Mouse (Mus musculus) gastrocnemius, adult 8-10 months (tissue): ENCODE measurements around the gene Shc3. TPM values are rescaled to one million over a fixed set of nuclear protein-coding genes. Genes with fewer than 3 reads are reported as not detected.

Experiments used
- DNase-seq, 2 experiments: peaks; one replicate each; pipeline ENCODE4 v3.0.0; 2022; ENCODE audit warnings: low spot score in 2 of 2
- total RNA-seq, 4 experiments: library from RNA; stranded (reverse); gene quantifications; 2 replicates each; pipeline ENCODE4 v1.2.4; 2022

Gene Shc3
- total RNA-seq, result 1 to 10 TPM in 2 of 4 experiments, under 1 TPM in 2; 0.75 to 1.1 (median 1.0) TPM

DNA sequence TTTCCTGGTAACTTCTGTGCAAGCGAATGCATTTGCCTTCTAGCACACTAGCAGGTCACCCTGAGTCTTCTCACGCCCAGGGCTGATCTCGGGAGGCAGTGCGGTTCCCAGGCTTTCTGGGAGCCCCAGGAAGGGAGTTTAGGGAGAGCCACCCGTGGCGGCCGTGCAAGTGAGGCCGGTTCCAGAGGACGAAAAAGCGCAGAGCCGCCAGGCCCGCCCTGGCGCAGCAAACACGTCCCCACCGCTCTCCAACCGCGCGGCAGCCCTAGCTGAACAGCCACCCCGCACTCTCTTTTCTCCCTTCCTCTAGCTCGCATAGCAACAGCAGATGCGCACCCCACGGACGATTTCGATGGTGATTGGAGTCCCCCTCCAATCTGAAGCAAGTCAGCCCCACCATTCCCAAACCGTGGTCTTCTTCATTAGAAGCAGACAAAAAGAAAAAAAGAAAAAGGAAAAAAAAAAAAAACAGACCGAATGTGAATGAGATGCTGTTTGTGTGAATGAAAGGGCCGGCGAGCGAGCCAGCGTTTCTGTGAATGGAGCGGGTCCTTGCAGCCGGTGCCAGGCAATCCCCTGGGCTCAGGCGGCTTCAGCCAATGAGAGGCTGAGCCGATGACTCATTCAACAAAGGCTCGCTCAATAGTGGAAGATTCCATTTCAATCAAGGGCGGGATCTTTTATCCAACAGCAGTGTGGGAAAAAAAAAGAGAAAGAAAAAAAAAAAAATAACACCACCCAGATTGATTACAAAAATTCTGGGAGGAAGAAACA, at the start of gene Shc3:
TSS of gene Shc3 (minus strand) at position 509 of the 774 bp plus-strand sequence.
- peak in 1 of 2 experiments; percentile 39 for DNase-seq

DNA sequence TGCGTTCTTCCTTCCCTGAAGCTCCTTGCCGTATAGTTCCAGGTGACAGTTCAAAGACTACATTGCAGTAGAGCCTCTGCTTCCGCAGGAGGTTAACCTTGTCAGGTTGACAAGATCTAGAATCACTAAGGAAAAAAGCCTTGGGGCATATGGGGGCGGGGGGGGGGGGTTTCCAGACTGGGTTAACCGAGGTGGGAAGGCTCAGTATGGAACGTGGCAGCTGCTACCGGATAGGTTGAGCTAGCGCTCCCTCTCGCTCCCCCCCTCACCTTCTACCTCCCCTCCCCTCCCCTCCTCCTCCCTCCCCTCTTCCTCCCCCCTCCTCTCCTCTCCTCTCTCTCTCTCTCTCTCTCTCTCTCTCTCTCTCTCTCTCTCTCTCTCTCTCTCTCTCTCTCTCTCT, 49.4 kb upstream of the Shc3 start:
- DNase-seq, result no peak

DNA sequence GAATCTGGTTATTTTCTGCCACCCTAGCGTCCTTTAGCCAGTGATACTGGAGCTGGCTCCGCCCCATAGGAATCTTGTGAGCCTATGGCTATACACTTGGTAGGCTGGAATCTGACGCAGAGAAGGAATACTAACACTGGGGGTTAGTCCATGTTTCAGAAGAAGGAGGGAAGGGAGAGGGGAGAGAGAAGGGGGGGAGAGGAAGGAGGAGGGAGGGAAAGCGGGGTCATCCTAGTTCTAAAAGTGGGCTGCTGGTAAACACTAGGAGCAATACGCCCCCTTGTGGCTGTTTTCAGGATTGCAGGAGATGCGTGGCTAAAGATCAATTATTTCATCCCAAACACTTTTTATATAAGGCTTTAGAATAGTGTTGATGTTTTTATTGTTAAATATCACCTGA, 48.6 kb upstream of the Shc3 start:
- peak in 1 of 2 experiments; percentile 10 for DNase-seq

DNA sequence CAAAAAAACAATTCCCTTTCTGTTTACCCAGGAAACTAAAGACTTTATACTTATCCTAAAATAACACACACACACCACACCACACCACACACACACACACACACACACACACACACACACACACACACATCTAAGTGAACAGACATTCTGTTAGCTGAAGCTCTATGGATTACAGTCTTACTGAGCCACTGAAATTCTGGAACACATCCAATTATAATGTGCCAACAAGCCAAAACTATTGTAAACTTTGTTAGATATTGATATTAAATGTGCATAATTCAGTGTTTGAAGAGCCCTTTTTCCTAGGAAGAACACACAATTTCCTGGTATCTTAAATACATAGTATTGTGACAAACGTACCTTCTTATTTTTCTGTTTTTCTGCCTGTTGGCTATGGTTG, 48.1 kb upstream of the Shc3 start:
- no peak for DNase-seq

DNA sequence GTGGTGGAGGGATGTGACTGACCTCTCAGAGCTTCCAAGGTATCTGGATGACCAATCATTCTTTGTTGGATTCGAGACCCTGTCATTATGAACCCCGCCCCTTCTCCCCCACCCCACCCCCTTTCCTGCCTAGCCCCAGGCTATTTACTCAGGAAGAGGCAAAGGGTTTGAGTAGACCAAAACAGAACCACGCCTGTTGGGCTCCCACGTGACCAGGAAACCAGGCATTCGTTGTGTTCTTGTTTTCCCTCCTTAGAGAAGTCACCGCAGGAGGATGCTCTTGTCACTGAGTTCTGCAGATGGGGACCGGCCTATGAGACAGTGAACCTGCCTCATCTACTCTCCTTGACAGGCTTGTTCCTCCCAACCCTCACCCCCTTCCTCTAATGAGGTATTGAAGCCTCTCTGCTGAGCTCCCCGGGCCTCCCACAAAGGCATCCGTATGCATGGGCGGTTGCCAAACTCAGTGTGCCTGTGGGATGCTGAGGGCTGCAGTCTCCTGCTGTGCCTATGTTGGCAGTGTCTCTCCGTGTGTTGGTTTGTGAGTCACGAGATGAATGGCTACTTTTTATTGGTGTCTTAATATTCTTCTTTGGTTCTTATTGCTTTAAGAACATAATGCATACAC, 47.3 kb upstream of the Shc3 start:
- no peak for DNase-seq

DNA sequence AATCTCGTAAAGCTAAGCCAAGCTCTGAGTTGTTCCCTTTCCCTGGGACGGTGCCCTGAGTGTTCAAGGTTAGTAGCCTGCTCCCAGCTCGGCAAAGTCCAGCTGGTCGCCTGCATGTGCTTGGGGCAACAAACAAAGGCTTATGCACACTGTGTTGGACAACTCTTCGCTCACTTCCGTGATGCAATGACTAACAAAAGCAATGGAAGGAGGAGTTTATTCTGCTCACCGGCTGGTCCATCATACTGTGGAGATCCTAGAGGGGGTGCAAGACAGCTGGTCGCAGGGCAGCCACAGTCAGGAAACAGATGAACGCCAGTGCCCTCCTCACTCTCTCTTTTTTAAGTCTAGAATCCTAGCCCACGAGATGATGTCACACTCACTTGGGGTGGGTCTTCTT, 46.6 kb upstream of the Shc3 start:
- no peak for DNase-seq

DNA sequence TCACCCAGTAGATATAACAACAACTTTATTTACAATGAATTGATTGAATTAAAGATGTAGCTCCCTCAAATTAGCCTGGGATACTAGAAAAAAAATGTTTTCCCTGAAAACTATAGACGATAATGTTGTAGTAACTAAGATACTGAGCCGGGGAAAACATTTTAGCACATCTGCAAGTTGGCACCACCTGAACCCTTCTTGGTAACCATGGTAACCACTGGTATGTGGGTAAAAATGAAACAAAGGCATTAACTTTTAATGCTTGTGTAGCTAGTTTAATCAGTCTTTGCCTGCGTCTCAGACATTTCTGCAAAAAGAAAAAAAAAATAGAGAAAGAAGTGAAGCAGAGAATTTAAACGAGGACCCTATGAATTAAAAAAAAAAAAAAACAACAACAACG, 42.3 kb upstream of the Shc3 start:
- DNase-seq, result no peak

DNA sequence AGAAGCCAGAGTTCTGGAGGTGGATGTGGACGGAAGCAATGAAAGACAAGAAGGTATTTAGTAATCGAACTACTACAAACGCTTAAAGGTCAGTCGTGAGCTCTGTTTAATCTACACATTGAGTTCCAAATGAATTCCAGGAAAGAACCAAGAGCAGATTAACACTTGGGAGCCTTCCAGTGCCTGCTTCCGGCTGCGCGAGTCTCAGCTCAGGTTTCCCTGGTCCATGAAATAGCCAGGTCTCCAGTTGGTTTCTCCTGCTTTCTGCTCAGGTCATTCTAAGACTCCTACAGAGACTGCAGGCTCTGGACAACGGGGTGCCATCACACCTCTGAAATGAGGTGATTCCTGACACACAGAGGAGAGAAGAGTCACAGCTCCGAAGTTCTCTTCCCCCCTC, 41.8 kb upstream of the Shc3 start:
- DNase-seq, result no peak

DNA sequence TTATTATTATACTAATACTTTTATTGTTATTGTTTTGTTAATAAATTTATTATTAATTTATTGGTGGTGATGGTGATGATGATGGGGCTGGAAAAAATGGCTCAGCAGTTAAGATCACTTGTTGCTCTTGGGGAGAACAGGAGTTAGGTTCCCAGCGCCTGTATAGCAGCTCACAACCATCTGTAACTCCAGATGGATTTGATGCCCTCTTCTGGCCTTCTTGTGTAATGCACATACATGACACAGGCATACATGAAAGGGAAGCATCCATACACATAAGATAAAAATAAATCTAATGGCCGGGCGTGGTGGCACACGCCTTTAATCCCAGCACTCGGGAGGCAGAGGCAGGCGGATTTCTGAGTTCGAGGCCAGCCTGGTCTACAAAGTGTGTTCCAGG, 40.0 kb upstream of the Shc3 start:
- no peak for DNase-seq

DNA sequence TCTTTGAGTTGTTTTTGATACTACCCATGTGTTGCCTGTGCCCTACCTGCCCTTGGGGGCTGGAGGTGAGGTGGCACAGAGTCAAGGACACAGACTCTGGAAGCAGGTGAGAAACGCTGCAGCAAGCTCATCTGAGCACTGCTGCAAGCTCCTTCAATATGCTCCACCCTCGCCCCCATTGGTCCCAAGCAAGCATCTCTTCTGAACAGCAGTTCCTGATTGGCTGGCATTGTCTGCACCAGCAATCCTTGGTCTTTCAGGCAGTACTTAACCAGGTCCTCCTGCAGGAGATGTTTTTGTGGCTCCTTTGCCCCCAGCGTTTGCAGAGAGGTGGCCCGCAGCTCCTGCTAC, 34.6 kb upstream of the Shc3 start:
- DNase-seq, result no peak

DNA sequence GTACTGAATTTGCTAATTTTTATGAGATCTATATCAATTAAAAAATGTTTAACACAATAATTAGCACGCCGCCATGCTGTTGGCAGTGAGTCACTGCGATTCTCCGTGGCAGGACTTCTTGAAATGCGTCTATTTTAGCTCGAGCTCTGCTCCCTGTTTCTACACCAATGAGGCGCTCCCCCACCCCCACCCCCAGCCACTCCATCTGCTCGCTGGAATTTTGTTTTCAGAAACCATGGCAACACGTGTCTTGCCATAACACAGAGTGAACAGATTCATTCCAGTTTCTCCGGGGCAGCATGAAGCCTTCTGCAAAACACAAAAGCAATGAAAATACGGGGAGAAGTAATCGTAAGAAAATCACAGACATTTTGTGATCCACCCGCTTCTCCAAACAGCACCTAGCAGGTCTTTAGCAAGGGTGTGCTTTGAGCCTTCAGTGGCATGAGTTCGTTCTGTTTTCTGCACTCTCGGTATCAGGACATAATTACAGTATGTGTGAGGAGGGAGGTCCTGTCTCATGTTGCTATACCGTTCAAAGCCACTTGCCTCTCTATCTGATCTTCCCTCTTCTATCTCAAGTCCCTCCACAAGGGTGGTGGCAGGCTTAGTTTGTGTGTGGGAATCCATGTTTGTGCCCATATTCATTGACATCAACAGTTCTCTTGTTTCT, 34.1 kb upstream of the Shc3 start:
- DNase-seq, result no peak

DNA sequence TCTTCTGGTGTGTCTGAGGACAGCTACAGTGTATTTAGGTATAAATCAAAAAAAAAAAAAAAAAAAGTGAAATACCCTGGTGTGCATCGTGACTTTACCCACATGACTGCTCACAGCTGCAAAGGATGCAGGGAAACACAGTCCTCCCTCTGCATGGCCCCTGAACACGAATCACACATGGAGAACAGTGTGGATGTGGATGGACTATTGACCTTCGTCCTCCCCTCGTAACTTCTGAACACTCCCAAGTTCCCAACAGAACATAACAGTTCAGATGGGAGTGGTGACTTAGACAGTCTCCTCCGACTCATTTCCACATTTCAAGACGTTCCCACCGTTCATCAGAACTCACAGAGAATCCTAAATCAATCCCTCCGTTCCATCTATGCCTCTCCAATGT, 33.5 kb upstream of the Shc3 start:
- DNase-seq, result no peak

DNA sequence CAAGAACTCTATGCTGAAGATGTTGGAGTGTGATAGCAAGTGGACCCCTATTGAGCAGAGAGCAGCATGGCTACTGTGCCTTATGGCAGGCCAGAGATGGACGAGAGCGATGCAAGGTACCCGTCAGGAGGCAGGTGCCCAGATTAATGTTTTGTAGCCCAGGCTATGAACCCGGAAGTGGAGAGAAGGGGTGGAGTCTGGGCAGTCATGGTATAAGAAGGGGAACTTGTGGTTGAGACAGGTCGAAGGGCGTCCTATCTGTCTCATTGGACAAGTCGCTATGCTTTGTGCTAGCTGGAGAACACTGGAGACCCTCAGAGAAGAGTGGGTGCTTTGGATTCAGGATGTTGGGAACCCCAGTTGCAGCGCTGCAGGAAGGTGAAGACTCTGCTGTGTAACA, 30.9 kb upstream of the Shc3 start:
- DNase-seq, result no peak

DNA sequence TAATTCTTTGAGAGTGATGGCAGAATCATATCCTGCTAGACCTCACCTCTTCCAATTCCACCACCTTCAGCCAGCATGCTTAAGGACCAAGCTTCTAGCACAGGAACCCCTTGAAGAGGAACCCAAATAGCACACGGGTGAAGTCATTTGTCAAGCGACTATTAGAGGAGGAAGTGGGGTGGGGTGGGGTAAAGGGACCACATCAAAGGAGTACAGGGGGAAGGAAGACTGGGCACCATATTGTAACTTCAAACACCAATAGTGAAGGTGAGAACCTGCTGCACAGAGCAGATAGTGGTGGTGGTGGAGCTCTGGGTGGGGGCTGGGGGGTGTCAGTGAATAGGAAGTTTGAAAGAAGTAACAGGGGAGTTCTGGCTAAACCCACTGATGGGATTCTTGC, 28.8 kb upstream of the Shc3 start:
- DNase-seq, result no peak

DNA sequence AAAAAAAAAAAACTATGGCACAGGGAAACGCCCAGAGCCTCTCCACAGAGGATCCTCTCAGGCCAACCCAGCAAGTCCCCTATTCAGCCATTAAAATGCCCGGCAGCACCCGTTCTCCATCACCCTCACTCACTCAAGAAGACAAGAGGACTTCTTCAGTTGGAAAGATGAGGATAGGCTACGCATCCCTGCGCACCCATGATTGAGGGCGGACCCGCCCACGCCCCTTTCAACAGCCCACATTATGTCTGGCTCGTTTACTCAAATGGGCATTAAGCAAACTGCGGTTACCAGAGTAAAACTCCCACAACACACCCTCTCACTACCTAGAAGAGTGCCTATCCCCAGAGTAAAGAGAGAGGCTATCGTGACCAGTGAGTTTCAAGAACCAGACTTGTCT, 26.2 kb upstream of the Shc3 start:
- no peak for DNase-seq

DNA sequence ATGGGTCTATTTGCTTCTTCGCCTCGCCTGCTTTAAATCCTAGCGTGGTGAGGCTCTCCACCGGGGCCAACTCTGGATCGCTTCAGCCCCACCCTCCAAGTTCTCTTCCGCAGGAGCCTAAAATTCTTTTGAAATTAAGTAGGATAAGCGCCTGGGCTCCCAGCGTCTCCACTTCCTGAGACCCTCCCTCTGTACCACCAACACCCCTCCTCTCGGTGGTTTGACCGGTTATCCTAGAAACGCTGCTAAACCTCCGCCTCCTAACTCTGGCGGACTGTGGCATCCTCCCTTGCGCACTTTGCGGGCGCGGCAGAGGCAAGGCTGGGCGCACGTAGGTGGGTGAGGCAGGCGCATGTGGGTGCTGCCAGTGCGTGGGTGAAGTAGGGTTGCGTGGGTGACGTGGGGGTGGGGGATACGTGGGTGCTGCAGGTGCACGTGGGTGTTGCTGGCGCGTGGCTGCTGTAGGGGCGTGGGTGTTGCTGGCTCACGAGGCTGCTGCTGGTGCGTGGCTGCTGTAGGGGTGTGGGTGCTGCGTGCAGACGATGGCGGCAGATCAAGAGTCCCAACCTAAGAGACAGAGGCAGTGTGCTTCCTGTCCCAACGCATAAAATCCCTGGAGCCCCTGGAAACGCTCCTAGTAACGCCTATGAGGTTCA, 25.6 kb upstream of the Shc3 start:
- DNase-seq, result no peak

DNA sequence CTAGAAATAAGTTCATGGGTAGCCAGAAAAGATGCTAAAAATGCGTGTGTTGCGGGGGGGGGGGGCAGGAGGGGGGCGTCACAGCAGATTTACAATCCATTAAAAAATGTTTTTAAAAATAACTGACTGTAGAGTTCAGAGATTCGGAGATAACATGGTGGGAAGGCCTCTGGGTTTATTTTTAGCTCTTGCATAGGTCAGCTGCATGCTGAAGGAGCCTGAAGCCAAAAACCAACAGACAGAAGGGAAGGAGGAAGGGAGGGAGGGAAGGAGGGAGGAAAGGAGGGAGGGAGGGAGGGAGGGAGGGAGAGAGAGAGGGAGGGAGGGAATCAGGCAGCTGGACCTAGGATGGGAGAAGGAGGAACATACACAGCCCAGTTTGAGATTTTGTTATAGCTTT, 18.8 kb upstream of the Shc3 start:
- no peak for DNase-seq

DNA sequence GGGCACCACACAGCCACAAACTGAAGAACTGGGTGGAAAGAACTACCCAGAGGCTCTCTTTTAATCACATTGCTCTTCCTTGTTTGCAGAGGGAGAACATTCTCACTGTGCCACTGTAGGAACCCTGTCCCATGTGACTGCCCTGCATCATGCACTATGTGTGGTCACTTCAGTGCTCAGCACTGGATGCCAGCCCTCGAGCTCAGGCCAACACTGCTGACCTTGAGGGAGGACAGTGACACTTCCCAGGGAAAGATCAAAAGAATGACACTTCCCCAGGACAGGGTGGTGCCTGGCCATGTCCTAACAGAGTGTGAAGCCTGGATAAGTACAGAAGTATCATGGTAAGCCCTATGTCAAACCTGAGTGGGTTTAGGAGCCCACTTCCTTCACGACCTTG, 13.0 kb upstream of the Shc3 start:
- no peak for DNase-seq

DNA sequence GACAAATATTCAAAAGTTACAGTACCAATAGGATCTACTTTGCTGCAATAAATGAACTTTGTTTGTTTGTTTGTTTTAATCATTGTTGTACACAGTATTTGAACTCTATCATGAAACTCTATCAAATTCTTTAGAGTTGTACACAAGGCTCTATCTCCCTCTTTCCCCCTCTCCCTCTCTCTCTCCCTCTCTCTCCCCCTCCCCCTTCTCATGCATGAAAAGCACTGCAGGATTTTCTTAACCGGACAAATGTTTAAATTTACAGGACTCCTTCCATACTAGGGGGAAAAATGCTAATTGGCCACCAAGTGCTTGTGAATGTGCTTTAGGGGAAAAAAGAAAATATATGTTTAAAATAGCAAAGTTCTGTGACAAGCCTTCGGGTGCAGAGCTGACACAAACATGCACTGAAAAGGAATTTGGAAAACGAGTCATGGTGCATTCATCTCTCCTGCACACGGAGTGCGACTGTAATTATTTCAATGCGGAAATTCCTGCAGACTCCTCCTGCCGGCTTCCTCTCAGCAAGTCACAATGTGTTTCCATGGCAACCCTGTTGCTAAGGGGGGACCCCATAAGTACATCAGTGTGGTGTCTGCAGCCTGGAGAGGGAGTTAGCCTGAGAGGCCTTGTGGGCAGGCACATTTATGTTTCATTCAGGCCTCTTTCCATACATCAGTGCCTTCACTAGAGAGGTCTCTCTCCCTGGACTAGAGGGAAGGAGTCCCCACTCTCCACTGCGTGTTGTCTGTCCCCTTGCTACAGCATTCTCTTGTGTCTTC, 11.2 kb upstream of the Shc3 start:
- no peak for DNase-seq

DNA sequence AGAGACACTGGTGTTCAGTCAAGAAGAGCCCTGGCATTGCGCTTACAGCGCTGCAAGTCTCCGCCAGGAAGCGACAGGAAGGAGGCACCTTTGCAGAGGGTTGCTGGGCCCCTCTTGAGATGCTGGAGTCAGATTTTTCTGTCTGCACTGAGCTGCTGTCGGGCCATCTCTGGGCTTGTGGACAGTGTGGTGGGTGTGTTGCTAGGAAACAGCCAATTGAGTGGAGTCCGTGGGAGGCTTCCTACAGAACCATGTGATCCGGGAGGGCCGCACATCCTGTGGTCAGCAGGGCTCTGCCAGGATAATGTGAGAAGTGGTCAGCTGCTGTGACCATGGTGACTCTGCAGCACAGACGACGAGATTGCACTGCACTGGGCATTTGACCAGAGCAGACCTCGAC, 4.6 kb upstream of the Shc3 start:
- no peak for DNase-seq

DNA sequence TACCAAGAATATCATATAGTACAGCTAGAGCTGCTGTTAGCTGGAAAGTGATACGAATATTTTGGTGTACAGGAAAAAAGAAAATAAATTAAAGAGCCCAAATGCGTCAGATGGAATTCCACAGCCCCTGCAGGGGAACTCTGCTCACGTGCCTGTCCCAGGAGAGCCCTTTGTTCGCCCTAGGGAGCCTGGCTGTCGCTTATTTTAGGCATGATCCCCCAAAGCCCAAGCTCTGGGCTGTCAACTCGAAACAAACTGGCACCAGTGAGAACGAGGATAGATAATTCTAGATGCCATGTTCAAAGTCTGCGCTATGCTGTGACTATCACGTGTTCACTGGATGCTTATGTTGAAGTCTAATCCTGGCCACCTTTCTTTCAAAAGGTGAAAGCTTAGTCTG, 892 bp upstream of the Shc3 start:
- DNase-seq, result no peak

DNA sequence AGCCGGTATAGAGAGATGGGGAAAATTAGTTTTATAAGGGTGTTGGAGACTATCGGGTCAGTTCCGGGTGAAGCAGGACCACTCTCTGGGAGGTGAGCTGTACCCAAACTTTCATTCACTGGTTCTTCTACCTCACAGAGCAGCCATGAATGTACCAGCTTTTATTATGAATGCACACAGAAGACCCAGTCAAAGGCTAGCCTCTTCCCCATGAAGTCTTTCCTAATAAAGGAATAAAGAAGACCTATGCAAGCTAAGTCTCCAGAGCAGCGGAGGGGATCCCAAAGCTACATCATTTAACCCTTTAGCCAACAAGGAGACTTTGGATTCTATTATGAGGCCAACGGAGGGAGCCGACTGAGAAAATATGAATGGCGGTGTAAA, 458 bp upstream of the Shc3 start:
- DNase-seq, result no peak
